Mouse (Mus musculus) left cerebral cortex, adult 18-20 months (tissue): ENCODE measurements at regions not wholly inside any gene's neighbourhood (a gene's known extent, or its start where the extent isn't known, plus 50 kb on each side); places are given as distances from the start of the nearest gene placed in this dataset.
"Not testable (repeated sequence)": the region's sequence is repeated elsewhere in the genome, so short reads cannot be mapped to it uniquely, and the experiment has no call there.

ENCODE experiments used
- DNase-seq, 2 experiments: peaks; one replicate each; pipeline ENCODE4 v3.0.0; 2021 to 2022; ENCODE audit warnings: low spot score in 2 of 2, mixed read lengths in 1 of 2

- no peak for DNase-seq
Observed at GRCm38 (mm10) chr1:26459892-26460291, 227.4 kb downstream of the 4931408C20Rik start.

GRCm38 (mm10) chr1:26426383-26426782 is 260.9 kb downstream of the 4931408C20Rik start:
- no peak for DNase-seq

GRCm38 (mm10) chr1:26387938-26388897 is 299.0 kb downstream of the 4931408C20Rik start:
- no peak for DNase-seq

- DNase-seq: no peak
Observed at GRCm38 (mm10) chr1:26340543-26340942, 346.7 kb downstream of the 4931408C20Rik start.

GRCm38 (mm10) chr1:26339876-26340275 is 347.4 kb downstream of the 4931408C20Rik start:
- not testable (repeated sequence) for DNase-seq

- DNase-seq: no peak
Observed at GRCm38 (mm10) chr1:26289582-26289981, 397.7 kb downstream of the 4931408C20Rik start.

- peak in 1 of 2 experiments; percentile 12 for DNase-seq
Observed at GRCm38 (mm10) chr1:26282885-26283613, 404.2 kb downstream of the 4931408C20Rik start.

GRCm38 (mm10) chr1:26276606-26277005 is 410.7 kb downstream of the 4931408C20Rik start:
- DNase-seq: no peak

- DNase-seq: no peak
Observed at GRCm38 (mm10) chr1:26243351-26243750, 413.8 kb upstream of the Adgrb3 start.

GRCm38 (mm10) chr1:26229291-26230053 is 400.0 kb upstream of the Adgrb3 start:
- DNase-seq: no peak

- no peak for DNase-seq
Observed at GRCm38 (mm10) chr1:26204443-26204842, 374.9 kb upstream of the Adgrb3 start.
